Comparison of ENCODE assay signal across 8 mouse cellular contexts in genomic region chr19:7205326-7205725, GRCm38 (mm10). TPM values are rescaled to one million over a fixed set of nuclear protein-coding genes. Genes with fewer than 3 reads are reported as not detected.
DNase-seq lines count a peak whose midpoint lies in the region; ATAC-seq and TF ChIP-seq lines count a peak whose summit lies in the region.

No protein-coding gene starts in this region.

- no peaks in the 10 kb centered on the region for H3K79me2 ChIP-seq in liver, adult 2 months (ENCODE audit: control insufficient read depth, insufficient read depth, low read length)

- H3K4me2 ChIP-seq in embryonic facial prominence, embryonic 11.5 days (ENCODE audit: low read depth, low read length): peak overlapping the region; percentile 68
- H3K4me2 ChIP-seq in intestine, embryonic 14.5 days (ENCODE audit: low read length): peak overlapping the region; percentile 94
- H3K4me2 ChIP-seq in neural tube, embryonic 13.5 days: peak overlapping the region; percentile 91

- H3K27me3 ChIP-seq in liver, adult 2 months (ENCODE audit: control insufficient read depth, insufficient read depth, low read length): no peaks in the 10 kb centered on the region
- H3K27me3 ChIP-seq in embryonic facial prominence, embryonic 11.5 days (ENCODE audit: control insufficient read depth, insufficient read depth, low read length): no peaks in the 10 kb centered on the region
- no peaks in the 10 kb centered on the region for H3K27me3 ChIP-seq in intestine, embryonic 14.5 days (replicated peaks; ENCODE audit: control insufficient read depth, insufficient read depth, low read length)
- no peaks in the 10 kb centered on the region for H3K27me3 ChIP-seq in neural tube, embryonic 13.5 days

- no peak for TF ChIP-seq CTCF in liver, adult 2 months (IDR thresholded peaks at IDR 0.05; ENCODE audit: low read depth, low read length)

- peaks cover 5% of the 10 kb centered on the region; the same call in 1 of the 2 replicates for H3K4me1 ChIP-seq in liver, adult 2 months (ENCODE audit: control insufficient read depth, insufficient read depth, low read length)
- H3K4me1 ChIP-seq in embryonic facial prominence, embryonic 11.5 days (ENCODE audit: control insufficient read depth, insufficient read depth, low read length): no peaks in the 10 kb centered on the region
- H3K4me1 ChIP-seq in intestine, embryonic 14.5 days (replicated peaks; ENCODE audit: control insufficient read depth, insufficient read depth, low read length): peaks cover 23% of the 10 kb centered on the region
- H3K4me1 ChIP-seq in neural tube, embryonic 13.5 days (replicated peaks): peaks cover 32% of the 10 kb centered on the region

- no peaks in the 10 kb centered on the region for H3K9me3 ChIP-seq in embryonic facial prominence, embryonic 11.5 days (replicated peaks; ENCODE audit: control insufficient read depth, low read length)
- no peaks in the 10 kb centered on the region for H3K9me3 ChIP-seq in intestine, embryonic 14.5 days (ENCODE audit: control insufficient read depth, low read length)
- H3K9me3 ChIP-seq in neural tube, embryonic 13.5 days: no peaks in the 10 kb centered on the region

- peak overlapping the region; percentile 90 for H3K4me3 ChIP-seq in liver, adult 2 months (ENCODE audit: insufficient read depth, low read depth, low read length)
- H3K4me3 ChIP-seq in embryonic facial prominence, embryonic 11.5 days (ENCODE audit: low read depth, low read length): peak overlapping the region; percentile 83
- peak overlapping the region; percentile 89 for H3K4me3 ChIP-seq in intestine, embryonic 14.5 days (ENCODE audit: low read depth, low read length)
- peak overlapping the region; percentile 81 for H3K4me3 ChIP-seq in neural tube, embryonic 13.5 days

- no peak for DNase-seq in liver, adult 2 months (ENCODE audit: extremely low read depth, low read depth, low spot score)
- no peak for DNase-seq in liver
- DNase-seq in embryonic facial prominence, embryonic 11.5 days (ENCODE audit: low spot score): no peak
- DNase-seq in intestine, embryonic 14.5 days (ENCODE audit: low spot score): no peak
- DNase-seq in adrenal gland, adult 8-10 months: no peak
- no peak for DNase-seq in cerebellum, postnatal 25 days
- no peak for DNase-seq in spleen, postnatal 4 days (ENCODE audit: low spot score in 2 of 2)

- no peak for ATAC-seq in embryonic facial prominence, embryonic 11.5 days (replicated peaks; ENCODE audit: insufficient number of reproducible peaks, low FRiP score, low TSS enrichment, low read depth)
- ATAC-seq in intestine, embryonic 14.5 days (replicated peaks; ENCODE audit: low FRiP score, low TSS enrichment, low read depth): no peak
- 0 out of 2 replicates have a peak, but pooled peaks have one; percentile 0 for ATAC-seq in neural tube, embryonic 13.5 days (ENCODE audit: low read depth)

- no peak for TF ChIP-seq POLR2A in liver, adult 2 months (IDR thresholded peaks at IDR 0.05; ENCODE audit: extremely low read depth, insufficient read depth, low read length)

- WGBS in liver, adult 2 months: 15% methylated on average over 7 of the region's 7 CpGs
- WGBS in embryonic facial prominence, embryonic 11.5 days: 36% methylated on average over 7 of the region's 7 CpGs
- WGBS in intestine, embryonic 14.5 days: 27% methylated on average over 7 of the region's 7 CpGs
- WGBS in neural tube, embryonic 13.5 days: 33% methylated on average over 7 of the region's 7 CpGs

- peak overlapping the region; percentile 45 for H3K27ac ChIP-seq in liver, adult 2 months (replicated peaks; ENCODE audit: insufficient read depth, low read depth, low read length)
- H3K27ac ChIP-seq in embryonic facial prominence, embryonic 11.5 days (replicated peaks; ENCODE audit: low read depth, low read length): peak overlapping the region; percentile 93; the same call in 1 of the 2 replicates
- peak overlapping the region; percentile 98 for H3K27ac ChIP-seq in intestine, embryonic 14.5 days (ENCODE audit: low read depth)
- peak overlapping the region; percentile 98 for H3K27ac ChIP-seq in neural tube, embryonic 13.5 days (replicated peaks)

- H3K9ac ChIP-seq in liver, adult 2 months (ENCODE audit: low read depth, low read length): peak overlapping the region; percentile 75
- H3K9ac ChIP-seq in embryonic facial prominence, embryonic 11.5 days (replicated peaks; ENCODE audit: low read length): peak overlapping the region; percentile 80
- peak overlapping the region; percentile 76 for H3K9ac ChIP-seq in intestine, embryonic 14.5 days (ENCODE audit: low read length)
- peak overlapping the region; percentile 90 for H3K9ac ChIP-seq in neural tube, embryonic 13.5 days

- H3K36me3 ChIP-seq in liver, adult 2 months (ENCODE audit: control insufficient read depth, insufficient read depth, low read length): peaks cover 8% of the 10 kb centered on the region; the same call in 1 of the 2 replicates
- no peaks in the 10 kb centered on the region for H3K36me3 ChIP-seq in embryonic facial prominence, embryonic 11.5 days (replicated peaks; ENCODE audit: control insufficient read depth, insufficient read depth, low read depth, low read length)
- peaks cover 38% of the 10 kb centered on the region for H3K36me3 ChIP-seq in intestine, embryonic 14.5 days (ENCODE audit: control insufficient read depth, insufficient read depth, low read length)
- H3K36me3 ChIP-seq in neural tube, embryonic 13.5 days: peaks cover 35% of the 10 kb centered on the region

RNA-seq across cellular contexts. Expression of gene Otub1, which starts 0.8 kb away (rescaled TPM):
- total RNA-seq in liver, adult 2 months (2014; rRNA removed): 39.5 and 43.3 TPM in 2 replicates
- polyA plus RNA-seq in liver, adult 2 months (2012; rRNA removed): 55.9 and 61.2 TPM in 2 replicates
- polyA plus RNA-seq in embryonic facial prominence, embryonic 11.5 days (2014; fragmentation: Nextera tagmentation; extraction: Ambion mirVana): 217 and 252 TPM in 2 replicates
- polyA plus RNA-seq in intestine, embryonic 14.5 days (2014; fragmentation: Nextera tagmentation; extraction: Ambion mirVana): 205 and 224 TPM in 2 replicates
- 227 and 243 TPM in 2 replicates for polyA plus RNA-seq in neural tube, embryonic 13.5 days (2015; fragmentation: Nextera tagmentation; extraction: Ambion mirVana)
- total RNA-seq in adrenal gland, adult 8-10 months (2022): 100 to 1,000 TPM; 127 to 182 (median 149) TPM

RNA-seq across cellular contexts. Expression of gene Cox8a, which starts 12.1 kb away (rescaled TPM):
- total RNA-seq in liver, adult 2 months (2014; rRNA removed): 252 and 362 TPM in 2 replicates
- 1,697 and 1,918 TPM in 2 replicates for polyA plus RNA-seq in liver, adult 2 months (2012; rRNA removed)
- polyA plus RNA-seq in embryonic facial prominence, embryonic 11.5 days (2014; fragmentation: Nextera tagmentation; extraction: Ambion mirVana): 741 and 769 TPM in 2 replicates
- 1,241 and 1,347 TPM in 2 replicates for polyA plus RNA-seq in intestine, embryonic 14.5 days (2014; fragmentation: Nextera tagmentation; extraction: Ambion mirVana)
- polyA plus RNA-seq in neural tube, embryonic 13.5 days (2015; fragmentation: Nextera tagmentation; extraction: Ambion mirVana): 918 and 1,011 TPM in 2 replicates
- total RNA-seq in adrenal gland, adult 8-10 months (2022): 100 to 1,000 TPM; 725 to 927 (median 846) TPM

RNA-seq across cellular contexts. Expression of gene Naa40, which starts 35.7 kb away (rescaled TPM):
- total RNA-seq in liver, adult 2 months (2014; rRNA removed): 5.3 and 7.1 TPM in 2 replicates
- 6.1 and 9.7 TPM in 2 replicates for polyA plus RNA-seq in liver, adult 2 months (2012; rRNA removed)
- polyA plus RNA-seq in embryonic facial prominence, embryonic 11.5 days (2014; fragmentation: Nextera tagmentation; extraction: Ambion mirVana): 82.9 and 88.0 TPM in 2 replicates
- 67.4 and 73.0 TPM in 2 replicates for polyA plus RNA-seq in intestine, embryonic 14.5 days (2014; fragmentation: Nextera tagmentation; extraction: Ambion mirVana)
- polyA plus RNA-seq in neural tube, embryonic 13.5 days (2015; fragmentation: Nextera tagmentation; extraction: Ambion mirVana): 58.1 TPM in 2 replicates
- 10 to 100 TPM; 20.9 to 27.4 (median 24.4) TPM for total RNA-seq in adrenal gland, adult 8-10 months (2022)

Comparison
In these comparisons a context has a peak if more than half of its experiments do, and no peak if none do; other contexts are left out.
1. H3K27ac ChIP-seq: peak in every context shown above with its lines; median percentile 98 in intestine, embryonic 14.5 days; 98 in neural tube, embryonic 13.5 days; 93 in embryonic facial prominence, embryonic 11.5 days; 45 in liver, adult 2 months.